Mouse (Mus musculus) hindbrain, embryonic 14.5 days (tissue): ENCODE measurements around the gene Syne3. TPM values are rescaled to one million over a fixed set of nuclear protein-coding genes. Genes with fewer than 3 reads are reported as not detected.

Experiments
- ATAC-seq: fragments of 200-750 bp; cut with Nextera tagmentation; 2 replicates; pipeline ENCODE4 v1.8.0; 2017; ENCODE audit warnings: moderate number of reproducible peaks, mild to moderate bottlenecking, moderate TSS enrichment, moderate library complexity; ENCODE audit not compliant: low FRiP score
- DNase-seq: peaks from one replicate; pipeline ENCODE4 v3.0.0-alpha.2; 2015; ENCODE audit warnings: low spot score
- H3K27ac ChIP-seq: fragments of 300-500 bp; sonication (generic); 2 replicates; pipeline ENCODE4 v1.5.1; 2014; ENCODE audit warnings: mild to moderate bottlenecking, moderate library complexity
- H3K27me3 ChIP-seq: fragments of 300-500 bp; sonication (generic); 2 replicates; pipeline ENCODE4 v1.6.1; 2014; ENCODE audit warnings: mild to moderate bottlenecking, low read length, mixed read lengths; ENCODE audit not compliant: control insufficient read depth, insufficient read depth
- H3K36me3 ChIP-seq: fragments of 300-500 bp; sonication (generic); replicated peaks from 2 replicates; pipeline ENCODE4 v1.6.1; 2014; ENCODE audit not compliant: control insufficient read depth, insufficient read depth
- H3K4me1 ChIP-seq: fragments of 300-500 bp; sonication (generic); replicated peaks from 2 replicates; pipeline ENCODE4 v1.6.1; 2014; ENCODE audit warnings: antibody characterized with exemption, low read length, mixed read lengths; ENCODE audit not compliant: control insufficient read depth, insufficient read depth
- H3K4me2 ChIP-seq: fragments of 300-500 bp; sonication (generic); replicated peaks from 2 replicates; pipeline ENCODE4 v1.6.1; 2014; ENCODE audit warnings: mild to moderate bottlenecking, moderate library complexity
- H3K4me3 ChIP-seq: fragments of 300-500 bp; sonication (generic); replicated peaks from 2 replicates; pipeline ENCODE4 v1.5.1; 2014; ENCODE audit warnings: mild to moderate bottlenecking, low read length
- H3K9ac ChIP-seq: fragments of 300-500 bp; sonication (generic); 2 replicates; pipeline ENCODE4 v1.6.1; 2014
- H3K9me3 ChIP-seq: fragments of 300-500 bp; sonication (generic); 2 replicates; pipeline ENCODE4 v1.6.1; 2016; ENCODE audit warnings: low read length; ENCODE audit not compliant: control insufficient read depth
- WGBS: fragments of 180-500 bp; shearing (Covaris S2); extraction: QIAGEN DNeasy Blood & Tissue Kit; methylation state at CpG from one replicate; pipeline ENCODE4 v1.1.7; 2014; 5-methylcytosine and 5-hydroxymethylcytosine counted together
- polyA plus RNA-seq: library from polyadenylated mRNA; unstranded; fragments of >200 nt; fragmentation: Nextera tagmentation; extraction: Ambion mirVana; gene quantifications from 2 replicates; pipeline ENCODE4 v1.2.1, GENCODE M21; 2014

Gene Syne3
- polyA plus RNA-seq, 1 experiment from 2014 or later = 0.35 TPM

GRCm38 (mm10) chr12:104915681-104916080 is 93.9 kb downstream of the Syne3 start:
- DNase-seq = no peak
- ATAC-seq = no peak
- H3K9ac ChIP-seq = no peak overlapping the region
- no peak overlapping the region for H3K27ac ChIP-seq
- H3K4me2 ChIP-seq = no peak overlapping the region
- H3K27me3 ChIP-seq = no peaks in the 10 kb centered on the region; the same call in 1 of the 2 replicates
- H3K4me1 ChIP-seq = 0 out of 2 replicates have a peak, but pooled peaks cover 6% of the 10 kb centered on the region
- 28% methylated on average over 4 of the region's 4 CpGs for WGBS
- no peaks in the 10 kb centered on the region for H3K36me3 ChIP-seq
- no peak overlapping the region for H3K4me3 ChIP-seq
- H3K9me3 ChIP-seq = no peaks in the 10 kb centered on the region

GRCm38 (mm10) chr12:104912990-104913389 is 96.6 kb downstream of the Syne3 start:
- Histone ChIP-seq H3K9ac (no peak overlapping the region), H3K27ac (no peak overlapping the region), H3K27me3 (no peaks in the 10 kb centered on the region; the same call in 1 of the 2 replicates), H3K9me3 (no peaks in the 10 kb centered on the region), H3K36me3 (no peaks in the 10 kb centered on the region), H3K4me3 (no peak overlapping the region), H3K4me2 (no peak overlapping the region), H3K4me1 (peaks cover 15% of the 10 kb centered on the region; the same call in 1 of the 2 replicates)
- DNase-seq (no peak), ATAC-seq (no peak)
- 38% methylated on average over 3 of the region's 3 CpGs for WGBS

GRCm38 (mm10) chr12:104912281-104912933 is 97.2 kb downstream of the Syne3 start:
- no peak overlapping the region for H3K9ac ChIP-seq
- ATAC-seq (no peak), DNase-seq (no peak)
- H3K4me2 ChIP-seq = no peak overlapping the region
- 21% methylated on average over 10 of the region's 10 CpGs for WGBS
- peaks cover 15% of the 10 kb centered on the region; the same call in 1 of the 2 replicates for H3K4me1 ChIP-seq
- H3K36me3 ChIP-seq = no peaks in the 10 kb centered on the region
- H3K27ac ChIP-seq = no peak overlapping the region
- no peak overlapping the region for H3K4me3 ChIP-seq
- no peaks in the 10 kb centered on the region for H3K9me3 ChIP-seq
- H3K27me3 ChIP-seq = no peaks in the 10 kb centered on the region; the same call in 1 of the 2 replicates

- H3K9ac ChIP-seq = no peak overlapping the region
- no peak overlapping the region for H3K4me3 ChIP-seq
- no peaks in the 10 kb centered on the region; the same call in 1 of the 2 replicates for H3K27me3 ChIP-seq
- no peak overlapping the region for H3K27ac ChIP-seq
- no peaks in the 10 kb centered on the region for H3K9me3 ChIP-seq
- peaks cover 15% of the 10 kb centered on the region; the same call in 1 of the 2 replicates for H3K4me1 ChIP-seq
- H3K4me2 ChIP-seq = no peak overlapping the region
- DNase-seq = no peak
- 89% methylated on average over 4 of the region's 4 CpGs for WGBS
- no peaks in the 10 kb centered on the region for H3K36me3 ChIP-seq
- ATAC-seq = no peak
Observed at GRCm38 (mm10) chr12:104909750-104910149, 99.9 kb downstream of the Syne3 start.

GRCm38 (mm10) chr12:104908986-104909385 is 100.6 kb downstream of the Syne3 start:
- peaks cover 15% of the 10 kb centered on the region; the same call in 1 of the 2 replicates for H3K4me1 ChIP-seq
- 48% methylated on average over 5 of the region's 5 CpGs for WGBS

GRCm38 (mm10) chr12:104908024-104908781 is 101.4 kb downstream of the Syne3 start:
- H3K4me1 ChIP-seq = peaks cover 15% of the 10 kb centered on the region; the same call in 1 of the 2 replicates
- no peak for DNase-seq
- WGBS = 8% methylated on average over 15 of the region's 15 CpGs
- no peaks in the 10 kb centered on the region; the same call in 1 of the 2 replicates for H3K27me3 ChIP-seq
- no peaks in the 10 kb centered on the region for H3K36me3 ChIP-seq
- no peak overlapping the region for H3K9ac ChIP-seq
- no peak overlapping the region for H3K27ac ChIP-seq
- H3K4me3 ChIP-seq = no peak overlapping the region
- no peak overlapping the region for H3K4me2 ChIP-seq
- H3K9me3 ChIP-seq = no peaks in the 10 kb centered on the region
- ATAC-seq = no peak

More at GRCm38 (mm10) chr12:104908986-104909385, 100.6 kb downstream of the Syne3 start:
- Histone ChIP-seq H3K4me2 (no peak overlapping the region), H3K27me3 (no peaks in the 10 kb centered on the region; the same call in 1 of the 2 replicates), H3K9ac (no peak overlapping the region), H3K9me3 (no peaks in the 10 kb centered on the region), H3K36me3 (no peaks in the 10 kb centered on the region), H3K4me3 (no peak overlapping the region), H3K27ac (no peak overlapping the region)
- ATAC-seq (no peak), DNase-seq (no peak)

GRCm38 (mm10) chr12:104907133-104907532 is 102.5 kb downstream of the Syne3 start:
- H3K27me3 ChIP-seq = no peaks in the 10 kb centered on the region; the same call in 1 of the 2 replicates
- no peaks in the 10 kb centered on the region for H3K36me3 ChIP-seq
- no peak overlapping the region for H3K4me2 ChIP-seq
- H3K9me3 ChIP-seq = no peaks in the 10 kb centered on the region
- H3K4me3 ChIP-seq = no peak overlapping the region
- DNase-seq = no peak
- H3K9ac ChIP-seq = no peak overlapping the region
- peaks cover 10% of the 10 kb centered on the region; the same call in 1 of the 2 replicates for H3K4me1 ChIP-seq
- no peak overlapping the region for H3K27ac ChIP-seq
- ATAC-seq = no peak
- 90% methylated on average over 2 of the region's 2 CpGs for WGBS

GRCm38 (mm10) chr12:104904138-104904537 is 105.5 kb downstream of the Syne3 start:
- no peak overlapping the region for H3K9ac ChIP-seq
- H3K27me3 ChIP-seq = no peaks in the 10 kb centered on the region
- H3K4me1 ChIP-seq = peaks cover 19% of the 10 kb centered on the region
- DNase-seq (no peak), ATAC-seq (no peak)
- no peaks in the 10 kb centered on the region for H3K36me3 ChIP-seq
- no peak overlapping the region for H3K4me2 ChIP-seq
- 37% methylated on average over 5 of the region's 5 CpGs for WGBS
- no peak overlapping the region for H3K4me3 ChIP-seq
- no peak overlapping the region for H3K27ac ChIP-seq
- no peaks in the 10 kb centered on the region for H3K9me3 ChIP-seq

- Histone ChIP-seq H3K9ac (no peak overlapping the region), H3K4me3 (no peak overlapping the region), H3K9me3 (no peaks in the 10 kb centered on the region), H3K4me2 (no peak overlapping the region), H3K27me3 (no peaks in the 10 kb centered on the region), H3K36me3 (no peaks in the 10 kb centered on the region), H3K4me1 (peaks cover 10% of the 10 kb centered on the region; the same call in 1 of the 2 replicates), H3K27ac (no peak overlapping the region)
- no peak for DNase-seq
- 82% methylated on average over 13 of the region's 13 CpGs for WGBS
- ATAC-seq = no peak
Observed at GRCm38 (mm10) chr12:104902392-104903053, 107.1 kb downstream of the Syne3 start.
